Comparison of ENCODE assay signal across 8 mouse cellular contexts in genomic region chr5:121839128-121839473, GRCm38 (mm10). TPM values are rescaled to one million over a fixed set of nuclear protein-coding genes. Genes with fewer than 3 reads are reported as not detected.
DNase-seq lines count a peak whose midpoint lies in the region; ATAC-seq and TF ChIP-seq lines count a peak whose summit lies in the region.

No protein-coding gene starts in this region.

- no peaks in the 10 kb centered on the region for H3K9me3 ChIP-seq in embryonic facial prominence, embryonic 15.5 days (replicated peaks)
- no peaks in the 10 kb centered on the region for H3K9me3 ChIP-seq in intestine, embryonic 14.5 days (ENCODE audit: control insufficient read depth, low read length)
- H3K9me3 ChIP-seq in midbrain, postnatal 0 days (ENCODE audit: low read length): no peaks in the 10 kb centered on the region

- no peak for TF ChIP-seq POLR2A in lung, adult 2 months (IDR thresholded peaks at IDR 0.05; ENCODE audit: borderline replicate concordance, extremely low read depth, low read depth, low read length)

- WGBS in lung, adult 2 months: 31% methylated on average over 7 of the region's 7 CpGs
- WGBS in embryonic facial prominence, embryonic 15.5 days: 32% methylated on average over 6 of the region's 7 CpGs
- 21% methylated on average over 7 of the region's 7 CpGs for WGBS in intestine, embryonic 14.5 days
- WGBS in midbrain, postnatal 0 days: 42% methylated on average over 7 of the region's 7 CpGs

- H3K27me3 ChIP-seq in embryonic facial prominence, embryonic 15.5 days: peaks cover 12% of the 10 kb centered on the region
- H3K27me3 ChIP-seq in intestine, embryonic 14.5 days (replicated peaks; ENCODE audit: control insufficient read depth, insufficient read depth, low read length): peaks cover 16% of the 10 kb centered on the region
- peaks cover 25% of the 10 kb centered on the region for H3K27me3 ChIP-seq in midbrain, postnatal 0 days (ENCODE audit: insufficient read depth, low read length)

- peak overlapping the region; percentile 80; the same call in 1 of the 2 replicates for H3K27ac ChIP-seq in embryonic facial prominence, embryonic 15.5 days (replicated peaks)
- H3K27ac ChIP-seq in intestine, embryonic 14.5 days (ENCODE audit: low read depth): 0 out of 2 replicates have a peak overlapping the region, but pooled peaks have one; percentile 9
- no peak overlapping the region for H3K27ac ChIP-seq in midbrain, postnatal 0 days (ENCODE audit: low read depth, low read length)

- H3K4me3 ChIP-seq in lung, adult 2 months (replicated peaks; ENCODE audit: extremely low read depth, low read depth, low read length): peak overlapping the region; percentile 63
- H3K4me3 ChIP-seq in embryonic facial prominence, embryonic 15.5 days (replicated peaks): peak overlapping the region; percentile 84
- peak overlapping the region; percentile 73 for H3K4me3 ChIP-seq in intestine, embryonic 14.5 days (ENCODE audit: low read depth, low read length)
- peak overlapping the region; percentile 76; the same call in 1 of the 2 replicates for H3K4me3 ChIP-seq in midbrain, postnatal 0 days (ENCODE audit: low read depth, low read length)

- peak overlapping the region; percentile 93 for H3K4me2 ChIP-seq in embryonic facial prominence, embryonic 15.5 days (replicated peaks)
- H3K4me2 ChIP-seq in intestine, embryonic 14.5 days (ENCODE audit: low read length): peak overlapping the region; percentile 63
- peak overlapping the region; percentile 94 for H3K4me2 ChIP-seq in midbrain, postnatal 0 days (ENCODE audit: low read depth, low read length, poor library complexity, severe bottlenecking)

- peak overlapping the region; percentile 28; the same call in 1 of the 2 replicates for H3K9ac ChIP-seq in embryonic facial prominence, embryonic 15.5 days
- H3K9ac ChIP-seq in intestine, embryonic 14.5 days (ENCODE audit: low read length): no peak overlapping the region; the same call in 1 of the 2 replicates
- peak overlapping the region; percentile 25; the same call in 1 of the 2 replicates for H3K9ac ChIP-seq in midbrain, postnatal 0 days (replicated peaks; ENCODE audit: low read length, poor library complexity, severe bottlenecking)

- no peak for TF ChIP-seq CTCF in lung, adult 2 months (IDR thresholded peaks at IDR 0.05; ENCODE audit: insufficient read depth, low read length)
- no peak for TF ChIP-seq CTCF in midbrain, postnatal 0 days (IDR thresholded peaks at IDR 0.05)

- no peak for ATAC-seq in embryonic facial prominence, embryonic 15.5 days (ENCODE audit: insufficient number of reproducible peaks, low FRiP score, low TSS enrichment, low read depth)
- ATAC-seq in intestine, embryonic 14.5 days (replicated peaks; ENCODE audit: low FRiP score, low TSS enrichment, low read depth): no peak
- ATAC-seq in midbrain, postnatal 0 days (ENCODE audit: low FRiP score): no peak

- H3K4me1 ChIP-seq in lung, adult 2 months (ENCODE audit: control insufficient read depth, insufficient read depth, low read length): peaks cover 22% of the 10 kb centered on the region
- peaks cover 63% of the 10 kb centered on the region for H3K4me1 ChIP-seq in embryonic facial prominence, embryonic 15.5 days
- peaks cover 29% of the 10 kb centered on the region for H3K4me1 ChIP-seq in intestine, embryonic 14.5 days (replicated peaks; ENCODE audit: control insufficient read depth, insufficient read depth, low read length)
- H3K4me1 ChIP-seq in midbrain, postnatal 0 days (ENCODE audit: insufficient read depth, low read length): peaks cover 14% of the 10 kb centered on the region

- DNase-seq in lung, adult 2 months: no peak
- no peak for DNase-seq in lung, adult 18-20 months
- peak; percentile 58 for DNase-seq in intestine, embryonic 14.5 days (ENCODE audit: low spot score)
- DNase-seq in midbrain, postnatal 0 days (ENCODE audit: low spot score): no peak
- DNase-seq in urinary bladder, postnatal 10 days (ENCODE audit: low spot score): no peak
- no peak for DNase-seq in testis, postnatal 10 days (ENCODE audit: low spot score)
- no peak for DNase-seq in natural killer cell, adult 2 months (ENCODE audit: low spot score in 2 of 2)

- H3K36me3 ChIP-seq in embryonic facial prominence, embryonic 15.5 days: no peaks in the 10 kb centered on the region
- H3K36me3 ChIP-seq in intestine, embryonic 14.5 days (ENCODE audit: control insufficient read depth, insufficient read depth, low read length): no peaks in the 10 kb centered on the region
- no peaks in the 10 kb centered on the region for H3K36me3 ChIP-seq in midbrain, postnatal 0 days (ENCODE audit: insufficient read depth, low read length)

RNA-seq across cellular contexts. Expression of gene Sh2b3, which starts 1.7 kb away (rescaled TPM):
- polyA plus RNA-seq in lung, adult 2 months (2012; rRNA removed): 58.8 and 106 TPM in 2 replicates
- 17.5 and 18.7 TPM in 2 replicates for polyA plus RNA-seq in embryonic facial prominence, embryonic 15.5 days (2015; fragmentation: Nextera tagmentation; extraction: Ambion mirVana)
- polyA plus RNA-seq in intestine, embryonic 14.5 days (2014; fragmentation: Nextera tagmentation; extraction: Ambion mirVana): 15.4 and 16.3 TPM in 2 replicates
- total RNA-seq in midbrain, postnatal 0 days (2014; rRNA removed): 21.5 and 23.8 TPM in 2 replicates
- polyA plus RNA-seq in midbrain, postnatal 0 days (2015; fragmentation: Nextera tagmentation; extraction: Ambion mirVana): 5.9 and 6.4 TPM in 2 replicates

RNA-seq across cellular contexts. Expression of gene Pheta1, which starts 9.7 kb away (rescaled TPM):
- polyA plus RNA-seq in lung, adult 2 months (2012; rRNA removed): 20.4 and 25.3 TPM in 2 replicates
- 28.1 and 31.6 TPM in 2 replicates for polyA plus RNA-seq in embryonic facial prominence, embryonic 15.5 days (2015; fragmentation: Nextera tagmentation; extraction: Ambion mirVana)
- 23.3 and 24.4 TPM in 2 replicates for polyA plus RNA-seq in intestine, embryonic 14.5 days (2014; fragmentation: Nextera tagmentation; extraction: Ambion mirVana)
- total RNA-seq in midbrain, postnatal 0 days (2014; rRNA removed): 46.1 and 49.7 TPM in 2 replicates
- polyA plus RNA-seq in midbrain, postnatal 0 days (2015; fragmentation: Nextera tagmentation; extraction: Ambion mirVana): 29.8 and 33.1 TPM in 2 replicates
